Mouse (Mus musculus): ENCODE results near the gene Maml2. TPM values are rescaled to one million over a fixed set of nuclear protein-coding genes. Genes with fewer than 3 reads are reported as not detected.

The Maml2 gene
- polyA plus RNA-seq, 1 experiment from 2014 or later: 12.9 TPM

DNA sequence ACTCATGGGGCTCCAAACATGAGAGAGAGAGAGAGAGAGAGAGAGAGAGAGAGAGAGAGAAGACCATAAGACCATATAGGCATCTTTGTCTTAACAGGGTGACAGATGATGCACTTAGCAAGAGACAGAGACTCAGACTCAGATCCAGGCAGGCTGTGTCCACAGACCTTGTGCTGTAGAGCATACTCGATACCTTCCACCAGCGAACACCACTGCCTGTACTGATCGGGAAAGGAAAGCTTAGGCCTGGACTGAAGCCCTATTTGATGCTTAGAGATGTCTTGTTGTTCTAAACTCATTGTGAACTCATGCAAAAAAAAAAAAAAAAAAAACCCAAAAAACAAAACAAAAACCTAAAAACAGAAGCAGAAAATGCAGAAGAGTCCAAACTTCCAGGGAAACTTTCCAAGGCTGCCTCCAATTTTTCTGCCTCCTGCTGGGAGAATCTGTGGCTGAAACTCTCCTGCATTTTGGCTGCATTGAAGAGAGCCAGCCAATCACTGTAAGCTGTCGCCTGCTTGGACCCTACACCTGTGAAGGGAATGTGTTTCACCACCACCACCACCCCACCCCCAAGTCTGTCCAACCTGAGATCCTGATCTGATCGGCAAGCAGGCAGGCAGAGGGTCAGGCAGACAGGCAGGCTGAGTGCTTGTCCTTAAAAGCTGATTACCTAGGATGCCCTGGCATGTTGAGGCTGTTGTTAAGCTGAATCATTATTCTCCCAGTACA lies 268.6 kb downstream of the Maml2 start:
- 86% methylated on average over 5 of the region's 5 CpGs for WGBS
- no peak overlapping the region for H3K4me2 ChIP-seq
- H3K27ac ChIP-seq (replicated peaks): no peak overlapping the region
- H3K9me3 ChIP-seq: no peaks in the 10 kb centered on the region
- no peak overlapping the region for H3K9ac ChIP-seq
- H3K36me3 ChIP-seq: no peaks in the 10 kb centered on the region
- no peak for ATAC-seq (ENCODE audit: low read depth)
- H3K27me3 ChIP-seq: no peaks in the 10 kb centered on the region
- H3K4me3 ChIP-seq: no peak overlapping the region
- H3K4me1 ChIP-seq (replicated peaks): peaks cover 30% of the 10 kb centered on the region

GRCm38 (mm10) chr9:13569023-13569422 lies 271.3 kb downstream of the Maml2 start:
- Histone ChIP-seq H3K27me3 (no peaks in the 10 kb centered on the region), H3K36me3 (no peaks in the 10 kb centered on the region), H3K27ac (replicated peaks) (no peak overlapping the region), H3K4me2 (no peak overlapping the region), H3K9me3 (peaks cover 9% of the 10 kb centered on the region; the same call in 1 of the 2 replicates), H3K9ac (no peak overlapping the region), H3K4me1 (replicated peaks) (peaks cover 18% of the 10 kb centered on the region), H3K4me3 (no peak overlapping the region)
- no peak for ATAC-seq (ENCODE audit: low read depth)
- WGBS: 81% methylated on average over 4 of the region's 4 CpGs

GRCm38 (mm10) chr9:13572847-13573246 lies 275.1 kb downstream of the Maml2 start:
- WGBS: 96% methylated on average over 3 of the region's 3 CpGs

DNA sequence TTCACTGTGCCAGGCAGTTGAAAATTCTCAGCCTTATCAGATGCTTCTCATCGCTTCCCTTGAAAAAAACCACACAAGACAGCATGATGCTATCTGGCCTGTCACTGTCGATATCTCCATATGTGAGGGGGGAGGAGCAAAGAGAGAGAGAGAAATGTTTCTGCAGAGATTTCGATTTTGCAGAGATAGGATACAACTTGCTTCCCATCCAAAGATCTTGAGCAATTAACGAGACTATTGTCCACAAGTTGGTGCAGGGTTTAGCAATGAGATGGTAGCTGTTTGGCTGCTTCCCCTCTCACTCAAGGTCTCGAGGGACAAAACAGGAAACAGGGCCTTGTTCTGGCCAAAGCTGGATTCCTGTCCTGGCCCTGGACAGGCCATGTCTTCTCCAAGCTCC lies 276.3 kb downstream of the Maml2 start:
- no peak for ATAC-seq (ENCODE audit: low read depth)
- Histone ChIP-seq H3K4me3 (no peak overlapping the region), H3K27ac (replicated peaks) (no peak overlapping the region), H3K9ac (no peak overlapping the region), H3K36me3 (no peaks in the 10 kb centered on the region), H3K4me2 (no peak overlapping the region), H3K27me3 (no peaks in the 10 kb centered on the region), H3K4me1 (replicated peaks) (peaks cover 7% of the 10 kb centered on the region; the same call in 1 of the 2 replicates), H3K9me3 (peaks cover 9% of the 10 kb centered on the region; the same call in 1 of the 2 replicates)
- 80% methylated on average over 5 of the region's 5 CpGs for WGBS

More at GRCm38 (mm10) chr9:13572847-13573246, 275.1 kb downstream of the Maml2 start:
- no peak for ATAC-seq (ENCODE audit: low read depth)
- Histone ChIP-seq H3K27me3 (no peaks in the 10 kb centered on the region), H3K4me3 (no peak overlapping the region), H3K4me1 (replicated peaks) (peaks cover 7% of the 10 kb centered on the region; the same call in 1 of the 2 replicates), H3K36me3 (no peaks in the 10 kb centered on the region), H3K27ac (replicated peaks) (no peak overlapping the region), H3K9ac (no peak overlapping the region), H3K4me2 (no peak overlapping the region), H3K9me3 (peaks cover 9% of the 10 kb centered on the region; the same call in 1 of the 2 replicates)

DNA sequence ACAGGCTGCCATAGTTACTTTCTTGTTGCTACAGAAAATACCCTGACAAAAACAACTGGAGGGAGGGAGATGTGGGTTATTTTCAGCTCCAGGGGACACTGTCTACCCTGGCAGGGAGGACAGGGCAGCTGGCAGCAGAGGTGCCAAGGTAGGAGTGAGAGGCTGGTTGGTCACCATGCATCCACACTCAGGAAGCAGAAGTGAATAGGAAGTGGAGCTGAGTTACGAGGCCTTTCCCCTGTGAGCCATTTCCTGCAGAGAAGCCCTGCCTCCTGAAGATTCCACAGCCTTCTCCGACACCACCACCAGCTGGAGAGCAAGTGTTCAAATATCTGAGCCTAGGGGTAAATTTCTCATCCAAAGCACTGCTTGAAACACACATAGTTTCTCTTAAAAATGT lies 277.2 kb downstream of the Maml2 start:
- no peak for ATAC-seq (ENCODE audit: low read depth)
- Histone ChIP-seq H3K27me3 (no peaks in the 10 kb centered on the region), H3K27ac (replicated peaks) (0 out of 2 replicates have a peak overlapping the region, but pooled peaks have one; percentile 7)

GRCm38 (mm10) chr9:13577150-13577549 lies 279.4 kb downstream of the Maml2 start:
- no peak overlapping the region for H3K27ac ChIP-seq (replicated peaks)
- peaks cover 8% of the 10 kb centered on the region; the same call in 1 of the 2 replicates for H3K9me3 ChIP-seq
- H3K27me3 ChIP-seq: no peaks in the 10 kb centered on the region
- H3K9ac ChIP-seq: no peak overlapping the region
- ATAC-seq (ENCODE audit: low read depth): no peak
- H3K36me3 ChIP-seq: no peaks in the 10 kb centered on the region
- 65% methylated on average over 1 of the region's 1 CpGs for WGBS
- no peak overlapping the region for H3K4me2 ChIP-seq
- H3K4me1 ChIP-seq (replicated peaks): peaks cover 9% of the 10 kb centered on the region
- no peak overlapping the region for H3K4me3 ChIP-seq

More for the DNA sequence above, 277.2 kb downstream of the Maml2 start:
- Histone ChIP-seq H3K9me3 (peaks cover 9% of the 10 kb centered on the region; the same call in 1 of the 2 replicates), H3K4me3 (no peak overlapping the region), H3K36me3 (no peaks in the 10 kb centered on the region), H3K9ac (no peak overlapping the region), H3K4me2 (no peak overlapping the region), H3K4me1 (replicated peaks) (peaks cover 7% of the 10 kb centered on the region; the same call in 1 of the 2 replicates)
- 53% methylated on average over 2 of the region's 2 CpGs for WGBS

GRCm38 (mm10) chr9:13581184-13581583 lies 283.4 kb downstream of the Maml2 start:
- no peaks in the 10 kb centered on the region for H3K9me3 ChIP-seq

DNA sequence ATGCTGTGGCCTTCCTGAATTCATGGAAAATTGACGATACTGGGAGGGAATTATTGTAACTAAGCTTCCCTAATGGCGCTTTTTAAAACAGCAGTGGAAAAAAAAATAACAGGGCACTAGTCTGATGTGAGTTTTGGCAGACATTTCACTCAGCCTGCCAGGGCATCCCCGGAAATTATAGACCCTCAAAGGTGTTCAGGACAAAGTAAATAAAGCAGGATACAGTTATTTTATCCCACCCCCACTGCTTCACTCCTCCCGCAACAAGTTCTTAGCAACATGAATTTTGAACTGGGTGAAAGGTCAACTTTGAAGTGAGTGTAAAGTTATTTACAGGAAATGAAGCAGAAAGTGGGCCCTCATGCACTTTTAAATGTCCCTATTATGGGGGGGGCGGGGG lies 286.2 kb downstream of the Maml2 start:
- Histone ChIP-seq H3K4me1 (replicated peaks) (peaks cover 28% of the 10 kb centered on the region), H3K27ac (replicated peaks) (no peak overlapping the region), H3K4me2 (no peak overlapping the region), H3K27me3 (no peaks in the 10 kb centered on the region), H3K9me3 (no peaks in the 10 kb centered on the region), H3K36me3 (no peaks in the 10 kb centered on the region), H3K4me3 (no peak overlapping the region), H3K9ac (no peak overlapping the region)
- 59% methylated on average over 5 of the region's 5 CpGs for WGBS
- no peak for ATAC-seq (ENCODE audit: low read depth)

More at GRCm38 (mm10) chr9:13581184-13581583, 283.4 kb downstream of the Maml2 start:
- no peak for ATAC-seq (ENCODE audit: low read depth)
- Histone ChIP-seq H3K27me3 (no peaks in the 10 kb centered on the region), H3K4me3 (no peak overlapping the region), H3K36me3 (no peaks in the 10 kb centered on the region), H3K4me1 (replicated peaks) (peaks cover 16% of the 10 kb centered on the region), H3K4me2 (no peak overlapping the region), H3K9ac (no peak overlapping the region), H3K27ac (replicated peaks) (no peak overlapping the region)
- WGBS: 77% methylated on average over 5 of the region's 5 CpGs

- Histone ChIP-seq H3K27me3 (no peaks in the 10 kb centered on the region), H3K36me3 (no peaks in the 10 kb centered on the region), H3K4me2 (no peak overlapping the region), H3K9me3 (no peaks in the 10 kb centered on the region), H3K27ac (replicated peaks) (no peak overlapping the region), H3K4me3 (no peak overlapping the region), H3K9ac (no peak overlapping the region), H3K4me1 (replicated peaks) (peaks cover 28% of the 10 kb centered on the region)
- ATAC-seq (ENCODE audit: low read depth): no peak
- WGBS: 86% methylated on average over 3 of the region's 3 CpGs
Observed at GRCm38 (mm10) chr9:13584435-13584834, 286.7 kb downstream of the Maml2 start.

- WGBS: 54% methylated on average over 9 of the region's 9 CpGs
- no peak overlapping the region for H3K9ac ChIP-seq
- no peaks in the 10 kb centered on the region for H3K36me3 ChIP-seq
- peak; percentile 44 for ATAC-seq (ENCODE audit: low read depth)
- no peak overlapping the region for H3K4me3 ChIP-seq
- H3K27me3 ChIP-seq: no peaks in the 10 kb centered on the region
- peaks cover 26% of the 10 kb centered on the region for H3K4me1 ChIP-seq (replicated peaks)
- H3K4me2 ChIP-seq: no peak overlapping the region
- no peaks in the 10 kb centered on the region for H3K9me3 ChIP-seq
- peak overlapping the region; percentile 52 for H3K27ac ChIP-seq (replicated peaks)
Observed at GRCm38 (mm10) chr9:13587085-13587933, 289.6 kb downstream of the Maml2 start.

DNA sequence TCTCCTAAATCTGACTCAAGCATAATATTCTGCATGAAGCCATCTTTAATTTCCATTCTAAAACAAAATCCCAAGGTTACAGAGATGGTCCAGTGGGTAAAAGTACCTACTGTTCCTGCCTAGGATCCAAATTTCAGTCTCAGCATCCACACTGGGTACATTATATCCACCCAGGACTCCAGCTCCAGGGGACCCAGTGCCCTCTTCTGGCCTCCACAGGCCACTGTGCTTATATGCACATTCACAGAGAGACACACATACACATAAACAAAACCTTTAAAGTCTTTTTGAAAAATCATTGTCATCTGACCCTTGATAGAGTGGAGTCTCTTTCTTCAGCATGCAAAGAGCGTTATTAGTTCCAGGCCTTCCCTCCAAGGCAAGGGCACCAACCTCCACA lies 291.0 kb downstream of the Maml2 start:
- Histone ChIP-seq H3K9me3 (no peaks in the 10 kb centered on the region), H3K36me3 (no peaks in the 10 kb centered on the region), H3K4me2 (no peak overlapping the region), H3K4me1 (replicated peaks) (peaks cover 27% of the 10 kb centered on the region), H3K27ac (replicated peaks) (no peak overlapping the region), H3K9ac (no peak overlapping the region), H3K4me3 (no peak overlapping the region), H3K27me3 (no peaks in the 10 kb centered on the region)
- no peak for ATAC-seq (ENCODE audit: low read depth)
- 100% methylated on average over 1 of the region's 1 CpGs for WGBS

DNA sequence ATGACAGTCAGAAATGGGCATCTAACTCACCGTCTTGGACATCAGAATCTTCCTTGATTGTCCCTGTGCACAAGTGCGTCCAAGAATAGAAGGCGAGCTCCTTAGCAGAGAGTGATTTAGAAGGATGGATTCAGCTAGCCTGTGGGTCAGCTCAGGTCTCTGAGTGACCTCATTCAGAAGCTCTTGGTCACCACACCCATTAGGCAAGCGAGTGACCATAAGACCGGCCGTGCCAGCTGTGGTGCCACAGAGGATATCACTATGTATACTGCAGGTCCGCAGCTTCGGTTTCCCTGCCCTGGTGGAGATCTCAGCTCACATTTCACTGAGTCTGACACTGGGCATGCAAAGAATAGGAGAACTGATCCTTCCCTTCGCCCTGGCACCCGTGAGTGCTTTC lies 294.9 kb downstream of the Maml2 start:
- no peak for ATAC-seq (ENCODE audit: low read depth)
- 79% methylated on average over 10 of the region's 10 CpGs for WGBS
- H3K27ac ChIP-seq (replicated peaks): no peak overlapping the region

More for the DNA sequence above, 294.9 kb downstream of the Maml2 start:
- H3K4me1 ChIP-seq (replicated peaks): peaks cover 28% of the 10 kb centered on the region
- no peaks in the 10 kb centered on the region for H3K36me3 ChIP-seq
- no peaks in the 10 kb centered on the region for H3K9me3 ChIP-seq
- no peak overlapping the region for H3K9ac ChIP-seq
- no peak overlapping the region for H3K4me3 ChIP-seq
- no peaks in the 10 kb centered on the region for H3K27me3 ChIP-seq
- H3K4me2 ChIP-seq: no peak overlapping the region

Data from neural tube, embryonic 13.5 days (tissue).